Mouse (Mus musculus) forebrain, embryonic 13.5 days (tissue): ENCODE measurements at regions not wholly inside any gene's neighbourhood (a gene's known extent, or its start where the extent isn't known, plus 50 kb on each side); places are given as distances from the start of the nearest gene placed in this dataset.
A peak's percentile ranks its signal among the peaks of the same experiment; 100 is the strongest.

Experiments used
- ATAC-seq: fragments of 200-750 bp; cut with Nextera tagmentation; 2 replicates; pipeline ENCODE4 v1.8.0; 2017
- H3K27ac ChIP-seq: fragments of 300-500 bp; sonication (generic); 2 replicates; pipeline ENCODE4 v1.5.1; 2015; ENCODE audit warnings: inconsistent platforms, mild to moderate bottlenecking, moderate library complexity
- H3K27me3 ChIP-seq: fragments of 300-500 bp; sonication (generic); 2 replicates; pipeline ENCODE4 v1.6.1; 2015; ENCODE audit warnings: mild to moderate bottlenecking, inconsistent platforms
- H3K36me3 ChIP-seq: fragments of 300-500 bp; sonication (generic); 2 replicates; pipeline ENCODE4 v1.6.1; 2015; ENCODE audit warnings: mild to moderate bottlenecking, inconsistent platforms; ENCODE audit not compliant: poor library complexity, severe bottlenecking
- H3K4me1 ChIP-seq: fragments of 300-500 bp; sonication (generic); 2 replicates; pipeline ENCODE4 v1.6.1; 2015; ENCODE audit warnings: inconsistent platforms
- H3K4me2 ChIP-seq: fragments of 300-500 bp; sonication (generic); 2 replicates; pipeline ENCODE4 v1.6.1; 2015; ENCODE audit warnings: inconsistent platforms, mild to moderate bottlenecking, moderate library complexity
- H3K4me3 ChIP-seq: fragments of 300-500 bp; sonication (generic); 2 replicates; pipeline ENCODE4 v1.5.1; 2015; ENCODE audit warnings: mild to moderate bottlenecking, inconsistent platforms
- H3K9ac ChIP-seq: fragments of 300-500 bp; sonication (generic); 2 replicates; pipeline ENCODE4 v1.6.1; 2015; ENCODE audit warnings: mild to moderate bottlenecking, inconsistent platforms
- H3K9me3 ChIP-seq: fragments of 300-500 bp; sonication (generic); replicated peaks from 2 replicates; pipeline ENCODE4 v1.6.1; 2016; ENCODE audit warnings: inconsistent platforms
- WGBS: fragments of 180-500 bp; shearing (Covaris S2); methylation state at CpG from one replicate; pipeline ENCODE4 v1.1.7; 2015; 5-methylcytosine and 5-hydroxymethylcytosine counted together

DNA sequence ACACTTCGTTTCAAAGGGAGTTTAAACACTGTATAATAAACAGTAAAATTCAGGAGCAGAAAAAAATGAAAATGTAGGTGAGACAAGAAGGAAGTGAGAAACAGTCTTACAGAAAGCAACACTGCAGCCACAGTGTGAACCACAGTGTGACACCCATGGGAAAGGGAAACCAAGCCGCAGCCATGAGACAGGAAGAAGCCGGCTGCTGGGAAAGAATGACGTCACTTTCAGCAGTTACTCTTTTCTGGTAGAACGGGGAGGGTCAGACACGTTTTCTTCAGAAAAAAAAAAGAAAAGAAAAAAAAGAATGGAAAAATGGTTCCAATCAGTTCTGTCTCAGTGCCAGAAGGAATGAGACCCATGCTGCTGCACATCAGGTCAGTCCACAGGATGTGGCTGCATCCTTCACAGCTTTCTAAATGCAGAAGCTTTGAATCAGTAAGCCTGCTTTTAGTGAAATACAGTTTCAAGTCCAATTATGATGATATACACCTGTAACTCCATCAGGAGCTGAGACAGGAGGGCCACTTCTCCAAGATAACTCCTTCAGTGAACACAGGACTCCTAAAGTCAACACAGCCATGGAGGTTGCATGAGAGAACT is 331.2 kb upstream of the Lrrc3b start:
- no peak for ATAC-seq
- H3K36me3 ChIP-seq, result no peaks in the 10 kb centered on the region
- H3K9me3 ChIP-seq, result no peaks in the 10 kb centered on the region
- no peak overlapping the region for H3K27ac ChIP-seq
- H3K4me3 ChIP-seq, result no peak overlapping the region
- 78% methylated on average over 6 of the region's 6 CpGs for WGBS
- H3K4me2 ChIP-seq, result no peak overlapping the region
- H3K4me1 ChIP-seq, result no peaks in the 10 kb centered on the region
- no peak overlapping the region for H3K9ac ChIP-seq
- no peaks in the 10 kb centered on the region for H3K27me3 ChIP-seq

DNA sequence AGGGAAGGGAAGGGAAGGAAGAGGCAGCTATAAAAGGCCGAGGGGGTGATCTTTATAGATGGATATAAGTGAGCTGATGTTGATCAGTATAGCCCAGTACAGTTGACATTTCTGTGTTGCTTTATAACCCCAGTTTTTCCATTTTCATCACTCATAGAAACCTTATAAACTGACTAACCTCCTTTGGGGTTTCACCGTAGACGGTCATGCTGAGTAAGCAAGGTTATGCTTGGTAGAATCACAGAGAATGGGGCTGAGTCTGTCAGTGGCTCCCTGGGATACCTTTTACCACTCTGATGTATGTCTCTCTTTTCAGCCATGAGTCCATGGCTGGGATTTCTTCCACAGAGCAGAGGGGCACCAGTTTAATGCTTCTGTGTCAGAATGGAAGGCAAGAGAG is 345.9 kb upstream of the Lrrc3b start:
- Histone ChIP-seq H3K36me3 (no peaks in the 10 kb centered on the region), H3K27me3 (no peaks in the 10 kb centered on the region), H3K9ac (no peak overlapping the region), H3K4me2 (no peak overlapping the region), H3K4me3 (no peak overlapping the region), H3K4me1 (peaks cover 22% of the 10 kb centered on the region), H3K9me3 (no peaks in the 10 kb centered on the region), H3K27ac (peak overlapping the region; percentile 63)
- peak; percentile 48; the same call in 1 of the 2 replicates for ATAC-seq
- WGBS, result 78% methylated on average over 3 of the region's 3 CpGs

DNA sequence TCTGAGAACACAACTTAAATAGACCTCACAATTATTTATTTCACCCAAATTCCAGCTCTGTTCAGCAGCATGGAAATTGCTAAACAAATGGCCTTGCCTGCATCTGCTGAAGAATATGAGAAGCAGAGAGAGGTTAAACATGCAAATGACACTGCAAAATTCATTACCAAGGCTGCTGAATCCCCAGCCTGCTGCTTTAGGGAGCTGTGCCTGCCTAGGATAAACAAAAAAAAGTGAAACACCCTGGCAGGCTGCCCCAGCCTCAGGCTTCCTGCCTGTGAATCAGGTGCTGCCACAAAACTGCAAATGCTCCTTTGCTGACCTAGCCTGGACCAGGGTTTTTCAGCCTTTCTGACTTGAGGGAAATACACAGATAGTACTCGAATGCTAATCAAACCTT is 346.4 kb upstream of the Lrrc3b start:
- H3K4me1 ChIP-seq, result peaks cover 22% of the 10 kb centered on the region
- H3K4me2 ChIP-seq, result no peak overlapping the region
- peak overlapping the region; percentile 63 for H3K27ac ChIP-seq
- ATAC-seq, result peak; percentile 90
- no peaks in the 10 kb centered on the region for H3K9me3 ChIP-seq
- H3K4me3 ChIP-seq, result no peak overlapping the region
- 60% methylated on average over 1 of the region's 1 CpGs for WGBS
- H3K9ac ChIP-seq, result no peak overlapping the region
- no peaks in the 10 kb centered on the region for H3K27me3 ChIP-seq
- H3K36me3 ChIP-seq, result no peaks in the 10 kb centered on the region

DNA sequence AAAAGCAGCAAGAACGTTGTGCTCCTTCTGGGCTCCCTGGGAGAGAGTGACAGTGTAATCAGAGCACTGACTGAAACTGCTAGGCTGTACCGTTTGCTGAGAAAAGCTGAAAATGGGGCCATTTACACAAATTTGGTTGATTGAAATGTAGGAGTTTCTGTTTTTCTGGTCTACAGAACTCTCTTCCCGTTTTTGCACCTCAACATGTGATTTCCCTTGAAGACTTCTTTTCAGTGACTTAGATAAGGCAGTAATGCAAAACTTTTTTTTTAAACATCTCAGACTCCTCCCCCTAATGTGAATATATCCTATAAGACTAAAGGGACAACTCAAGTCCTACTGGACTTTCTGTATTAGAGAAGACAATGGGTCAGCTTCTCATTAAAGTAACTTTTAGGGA is 356.9 kb upstream of the Lrrc3b start:
- 78% methylated on average over 3 of the region's 3 CpGs for WGBS
- Histone ChIP-seq H3K9ac (no peak overlapping the region), H3K36me3 (no peaks in the 10 kb centered on the region), H3K4me1 (no peaks in the 10 kb centered on the region), H3K27ac (no peak overlapping the region), H3K9me3 (no peaks in the 10 kb centered on the region), H3K27me3 (no peaks in the 10 kb centered on the region), H3K4me3 (no peak overlapping the region), H3K4me2 (no peak overlapping the region)
- no peak for ATAC-seq

DNA sequence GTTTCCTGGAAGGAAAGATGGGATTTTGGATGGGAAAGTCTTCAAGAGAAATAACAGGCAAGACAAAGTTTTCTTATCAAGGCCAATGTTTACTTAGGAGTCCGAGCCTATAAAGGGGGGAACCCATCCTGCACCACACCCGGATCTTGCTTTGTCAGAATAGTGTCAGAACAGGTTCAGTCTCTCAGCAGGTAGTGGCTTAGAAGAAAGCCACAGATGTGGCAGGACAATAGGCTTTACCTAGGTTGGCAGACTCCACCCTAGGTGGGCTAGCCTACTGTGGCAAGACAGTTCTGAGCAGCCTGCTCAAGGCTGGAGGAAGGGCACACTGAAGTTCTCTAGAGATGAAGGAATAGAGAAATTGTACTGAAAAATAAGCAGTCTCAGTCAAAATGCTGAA is 358.2 kb upstream of the Lrrc3b start:
- Histone ChIP-seq H3K36me3 (no peaks in the 10 kb centered on the region), H3K27me3 (no peaks in the 10 kb centered on the region), H3K9ac (no peak overlapping the region), H3K4me1 (no peaks in the 10 kb centered on the region), H3K4me2 (no peak overlapping the region), H3K4me3 (no peak overlapping the region), H3K27ac (no peak overlapping the region), H3K9me3 (no peaks in the 10 kb centered on the region)
- 52% methylated on average over 2 of the region's 2 CpGs for WGBS
- no peak for ATAC-seq

DNA sequence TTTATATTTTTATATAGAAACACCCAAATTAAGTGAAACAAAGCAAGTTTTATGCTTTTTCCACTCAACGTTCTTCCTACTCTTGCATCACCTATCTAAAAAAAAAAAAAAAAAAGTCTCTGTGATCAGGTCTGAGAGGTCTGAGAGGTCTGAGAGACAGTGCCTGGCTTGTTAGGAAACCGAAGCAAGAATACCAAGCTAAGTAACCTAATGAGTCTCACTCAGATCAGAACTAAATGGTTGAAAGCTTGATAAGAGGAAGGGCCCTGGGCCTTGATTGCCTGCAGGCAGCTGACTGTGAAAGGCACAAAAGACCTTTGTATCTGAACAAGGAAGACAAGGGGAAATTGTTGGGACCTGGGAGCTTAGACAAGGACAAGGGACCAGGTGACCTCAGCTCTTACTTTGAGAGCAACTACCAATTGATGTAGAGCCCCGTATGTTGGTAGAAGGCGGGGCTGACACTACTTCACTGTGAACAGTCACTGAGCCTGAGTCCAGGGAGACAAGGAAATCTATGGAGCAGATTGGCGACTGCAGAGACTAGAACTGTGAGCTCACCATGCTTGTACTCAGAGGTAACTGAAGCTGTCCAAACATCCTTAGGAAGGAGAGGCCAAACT is 362.8 kb upstream of the Lrrc3b start:
- Histone ChIP-seq H3K27me3 (no peaks in the 10 kb centered on the region), H3K36me3 (no peaks in the 10 kb centered on the region), H3K27ac (no peak overlapping the region), H3K9me3 (no peaks in the 10 kb centered on the region), H3K9ac (no peak overlapping the region), H3K4me2 (no peak overlapping the region), H3K4me3 (no peak overlapping the region), H3K4me1 (no peaks in the 10 kb centered on the region)
- 53% methylated on average over 5 of the region's 5 CpGs for WGBS
- no peak for ATAC-seq

DNA sequence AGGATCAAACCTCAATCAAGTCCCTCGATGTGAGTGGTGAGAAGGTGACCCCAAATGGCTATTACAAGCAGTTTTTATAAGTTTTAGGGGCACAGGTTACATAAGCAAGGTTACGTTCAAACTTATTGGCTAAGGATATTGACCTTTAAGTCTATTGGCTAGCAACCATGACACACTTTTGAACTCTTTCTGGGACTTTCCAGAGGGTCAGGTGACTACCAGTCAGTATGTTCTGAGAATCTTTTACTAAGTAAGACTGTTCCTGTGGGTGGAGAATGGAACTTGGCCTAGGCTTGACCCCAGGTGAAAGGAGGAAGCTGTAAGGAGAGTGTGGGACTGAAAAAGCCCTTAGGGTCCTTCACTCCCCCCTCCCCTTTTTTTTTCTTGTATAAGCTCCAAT is 370.3 kb upstream of the Lrrc3b start:
- no peak overlapping the region for H3K27ac ChIP-seq
- ATAC-seq, result no peak
- H3K9me3 ChIP-seq, result no peaks in the 10 kb centered on the region
- 82% methylated on average over 2 of the region's 2 CpGs for WGBS
- H3K27me3 ChIP-seq, result no peaks in the 10 kb centered on the region
- no peak overlapping the region for H3K4me3 ChIP-seq
- no peak overlapping the region for H3K4me2 ChIP-seq
- H3K36me3 ChIP-seq, result no peaks in the 10 kb centered on the region
- no peaks in the 10 kb centered on the region for H3K4me1 ChIP-seq
- no peak overlapping the region for H3K9ac ChIP-seq

DNA sequence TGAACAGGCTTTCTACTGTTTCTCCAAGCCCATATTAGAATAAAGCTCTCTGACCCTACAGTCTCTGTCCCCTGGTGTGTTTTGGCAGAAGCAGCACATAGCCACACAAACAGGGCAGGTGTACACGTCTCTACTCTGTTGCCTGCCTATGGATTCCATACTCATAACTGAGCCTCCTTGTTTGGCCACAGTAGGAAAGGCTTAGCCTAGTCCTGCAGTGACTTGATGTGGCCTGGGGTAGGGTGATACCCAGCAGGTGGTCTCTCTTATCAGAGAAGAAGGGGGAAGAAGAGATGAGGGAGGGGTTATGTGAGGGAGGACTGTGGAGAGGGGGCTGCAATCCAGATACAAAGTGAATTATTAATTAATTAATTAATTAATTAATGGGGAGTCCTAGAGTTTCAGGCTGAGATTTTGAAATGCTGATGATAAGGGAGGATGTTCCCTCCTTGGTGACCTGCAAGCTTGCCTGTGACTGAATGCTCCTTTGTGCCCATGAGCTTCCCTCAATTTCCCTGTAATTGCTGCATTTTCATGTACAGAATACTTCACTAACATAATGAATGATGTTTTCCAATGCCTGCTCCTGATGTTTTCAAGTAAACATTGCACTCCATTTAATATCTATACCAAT is 402.7 kb upstream of the Lrrc3b start:
- Histone ChIP-seq H3K9me3 (no peaks in the 10 kb centered on the region), H3K4me1 (peaks cover 7% of the 10 kb centered on the region), H3K36me3 (no peaks in the 10 kb centered on the region), H3K27ac (no peak overlapping the region), H3K27me3 (no peaks in the 10 kb centered on the region), H3K4me2 (no peak overlapping the region), H3K9ac (no peak overlapping the region), H3K4me3 (no peak overlapping the region)
- ATAC-seq, result peak; percentile 62; the same call in 1 of the 2 replicates
- 79% methylated on average over 1 of the region's 1 CpGs for WGBS

DNA sequence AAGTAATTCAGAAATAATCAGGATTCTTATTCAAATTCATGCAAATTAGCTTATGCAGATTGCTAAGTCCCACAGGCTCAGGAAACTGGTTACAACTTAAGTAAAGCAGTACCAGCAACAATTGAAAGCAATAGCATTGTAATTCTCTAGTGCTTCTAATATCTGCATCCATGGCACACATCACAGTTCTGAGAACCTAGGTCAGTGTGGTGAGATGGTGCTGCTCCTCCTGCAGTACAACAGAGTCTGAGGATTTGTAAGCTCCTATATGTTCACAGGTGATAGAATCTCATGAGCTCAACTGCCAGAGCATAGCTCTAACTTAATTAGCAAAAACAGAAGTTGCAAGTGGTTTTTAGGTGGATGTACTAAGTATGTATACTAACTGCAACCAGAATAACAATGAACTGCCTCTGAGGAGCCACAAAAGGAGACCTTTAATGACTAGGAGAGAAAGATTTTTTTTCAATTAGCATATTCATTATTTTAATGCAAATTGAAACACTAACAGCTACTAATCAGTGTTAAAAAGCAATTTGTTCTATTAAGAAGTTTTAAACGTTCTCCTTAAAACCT is 403.3 kb upstream of the Lrrc3b start:
- Histone ChIP-seq H3K27me3 (no peaks in the 10 kb centered on the region), H3K4me1 (peaks cover 7% of the 10 kb centered on the region), H3K4me3 (no peak overlapping the region), H3K4me2 (no peak overlapping the region), H3K27ac (no peak overlapping the region), H3K36me3 (no peaks in the 10 kb centered on the region), H3K9me3 (no peaks in the 10 kb centered on the region), H3K9ac (no peak overlapping the region)
- WGBS, result 16% methylated on average over 1 of the region's 1 CpGs
- ATAC-seq, result peak; percentile 48; the same call in 1 of the 2 replicates

DNA sequence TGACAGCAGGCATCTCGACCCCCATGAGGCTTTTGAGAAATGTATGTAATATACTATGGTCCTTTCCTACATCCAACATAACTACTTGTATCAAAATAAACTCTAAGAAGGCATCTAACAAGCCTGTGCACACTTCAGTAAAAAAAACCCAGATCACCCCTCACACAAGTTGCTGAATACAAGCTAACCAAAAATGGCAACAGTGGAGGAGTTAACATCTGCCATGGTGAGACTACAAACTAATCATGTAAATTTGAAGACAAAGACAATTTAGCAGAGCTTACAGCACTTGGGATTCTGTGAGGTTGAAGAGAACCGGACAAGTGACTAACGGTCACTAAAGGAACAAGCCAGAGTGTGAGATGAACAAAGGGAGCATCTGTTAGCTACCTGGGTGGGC is 380.6 kb upstream of the Ngly1 start:
- no peak overlapping the region for H3K4me2 ChIP-seq
- no peak for ATAC-seq
- no peak overlapping the region for H3K9ac ChIP-seq
- no peaks in the 10 kb centered on the region for H3K9me3 ChIP-seq
- H3K36me3 ChIP-seq, result no peaks in the 10 kb centered on the region
- H3K4me3 ChIP-seq, result no peak overlapping the region
- H3K27me3 ChIP-seq, result no peaks in the 10 kb centered on the region
- no peaks in the 10 kb centered on the region for H3K4me1 ChIP-seq
- H3K27ac ChIP-seq, result no peak overlapping the region
- 61% methylated on average over 3 of the region's 3 CpGs for WGBS

DNA sequence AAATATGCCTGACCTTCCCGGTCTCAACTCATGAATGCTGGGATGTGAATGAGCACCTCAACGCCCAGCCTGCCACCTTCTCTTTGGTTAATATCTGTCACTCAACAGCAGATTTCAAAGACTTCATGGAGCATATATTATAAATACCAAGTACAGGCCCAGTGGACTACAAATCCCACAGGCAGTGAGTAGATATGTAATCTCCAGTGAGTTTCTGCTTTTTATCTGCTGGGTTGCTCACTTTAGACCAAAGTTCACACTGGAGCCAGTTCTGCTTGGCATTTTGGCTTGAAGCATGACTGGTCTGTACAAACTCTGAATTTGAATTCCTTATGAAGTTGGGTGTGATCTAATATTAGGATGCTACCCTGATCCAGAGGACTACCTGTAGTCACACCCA is 377.1 kb upstream of the Ngly1 start:
- no peak overlapping the region for H3K4me3 ChIP-seq
- WGBS, result 97% methylated on average over 2 of the region's 2 CpGs

DNA sequence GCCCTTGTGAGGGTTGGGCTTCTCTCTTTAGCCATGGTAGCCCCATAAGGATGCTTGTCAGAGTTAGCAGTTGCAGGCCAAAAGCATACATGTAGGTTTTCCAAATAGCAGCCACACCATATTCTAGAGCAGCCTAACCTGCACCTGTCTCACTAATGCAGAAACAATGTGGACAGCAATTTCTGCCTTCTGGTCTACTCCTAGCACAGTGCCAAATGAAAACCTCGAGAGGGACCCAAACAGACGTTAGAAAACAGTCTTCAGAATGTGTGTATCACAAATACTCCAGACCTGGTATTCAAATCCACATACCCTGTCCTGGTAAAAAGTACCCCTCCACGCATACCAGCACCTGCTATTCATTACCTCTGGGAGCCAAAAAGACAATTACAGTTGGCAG is 368.9 kb upstream of the Ngly1 start:
- 86% methylated on average over 3 of the region's 3 CpGs for WGBS
- Histone ChIP-seq H3K27ac (no peak overlapping the region), H3K27me3 (no peaks in the 10 kb centered on the region), H3K9me3 (no peaks in the 10 kb centered on the region), H3K36me3 (no peaks in the 10 kb centered on the region), H3K4me2 (no peak overlapping the region), H3K9ac (no peak overlapping the region), H3K4me3 (no peak overlapping the region), H3K4me1 (no peaks in the 10 kb centered on the region)
- no peak for ATAC-seq

More for the DNA sequence above, 377.1 kb upstream of the Ngly1 start:
- ATAC-seq, result no peak
- H3K9me3 ChIP-seq, result no peaks in the 10 kb centered on the region
- H3K4me2 ChIP-seq, result no peak overlapping the region
- no peaks in the 10 kb centered on the region for H3K27me3 ChIP-seq
- H3K36me3 ChIP-seq, result no peaks in the 10 kb centered on the region
- H3K9ac ChIP-seq, result no peak overlapping the region
- no peaks in the 10 kb centered on the region for H3K4me1 ChIP-seq
- no peak overlapping the region for H3K27ac ChIP-seq
